Mouse (Mus musculus) right cerebral cortex, postnatal 36 days (tissue): ENCODE results near the gene Ecel1.

Experiments
- DNase-seq, 2 experiments: peaks; one replicate each; pipeline ENCODE4 v3.0.0; 2022; ENCODE audit warnings: low spot score in 2 of 2, mixed read lengths in 1 of 2

The Ecel1 gene

DNA sequence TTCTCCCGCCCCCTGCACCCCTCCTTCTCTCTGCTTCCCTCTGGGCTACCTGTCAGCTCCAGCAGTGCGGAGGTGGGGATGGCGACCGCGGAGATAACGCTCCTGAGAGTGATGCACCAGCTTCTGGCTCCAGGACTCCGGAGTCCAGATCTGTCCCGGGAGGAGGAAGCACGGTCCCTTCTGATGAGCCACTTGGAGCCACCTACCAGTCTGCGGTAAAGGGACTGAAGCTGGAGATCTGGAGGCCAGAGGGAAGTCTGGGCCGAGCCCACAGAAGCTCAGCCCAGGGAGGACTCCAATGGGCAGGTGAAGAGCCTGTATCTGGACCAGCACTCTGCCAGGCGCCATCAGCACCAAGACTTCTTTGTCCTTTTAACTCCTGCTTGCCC lies at the start of gene Ecel1:
Gene Ecel1 (minus strand): TSS at position 323 of the 389 bp plus-strand sequence.
- no peak for DNase-seq

DNA sequence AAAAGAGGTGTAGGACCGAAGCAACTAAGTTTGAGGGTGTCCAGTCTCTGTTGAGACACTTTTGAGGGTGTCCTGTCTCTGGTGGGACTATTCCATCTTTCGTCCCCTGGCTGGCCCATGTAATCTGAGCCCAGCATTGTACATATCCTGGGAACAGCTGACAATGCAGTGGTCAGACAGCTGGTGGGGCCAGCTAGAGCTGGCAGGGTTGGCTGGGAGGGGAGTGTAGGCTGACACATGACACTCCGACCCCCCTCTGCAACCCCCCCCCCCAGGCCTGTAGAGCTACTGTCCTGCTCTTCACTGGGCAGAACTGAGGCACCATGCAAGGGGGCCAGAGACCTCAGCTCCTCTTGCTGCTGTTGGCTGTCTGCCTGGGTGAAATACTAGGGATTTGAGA lies 49.2 kb upstream of the Ecel1 start:
- DNase-seq = no peak

DNA sequence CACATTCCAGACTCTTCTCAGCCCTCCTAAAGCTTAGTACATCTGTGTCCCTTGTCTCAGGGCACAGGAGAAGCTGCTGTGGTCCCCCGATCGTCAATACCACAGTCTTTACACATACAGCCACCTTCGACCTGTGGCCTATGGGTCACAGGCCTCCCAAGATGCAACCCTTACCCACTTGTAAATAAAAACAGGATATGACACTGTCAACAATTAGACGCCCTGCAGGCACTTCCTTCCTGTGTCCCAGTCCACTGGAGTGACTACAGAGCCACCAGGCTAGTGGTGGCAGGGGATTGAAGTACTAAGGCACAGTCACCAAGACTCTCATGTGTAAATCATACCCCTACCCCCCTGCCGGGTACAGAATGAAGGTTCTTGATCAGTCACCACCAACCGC lies 48.7 kb upstream of the Ecel1 start:
- DNase-seq = no peak

DNA sequence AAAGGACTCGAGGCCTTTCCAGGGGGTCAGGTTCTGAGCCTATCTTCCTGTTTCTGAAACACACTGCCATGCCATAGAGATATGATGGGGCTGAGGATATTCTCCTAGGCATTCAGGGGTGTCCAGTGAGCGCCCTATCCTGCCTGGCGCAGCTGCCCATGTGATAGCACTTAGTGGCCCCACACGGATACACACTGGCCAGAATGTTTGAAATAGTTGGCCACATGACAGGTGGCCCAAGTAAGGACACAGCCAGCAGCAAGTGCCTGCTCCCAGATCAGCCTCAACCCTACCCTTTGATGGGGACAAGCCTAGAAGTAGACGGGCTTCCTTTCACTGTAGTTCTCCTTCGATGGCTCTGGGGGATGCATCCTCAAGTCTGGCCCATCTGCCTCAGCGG lies 48.1 kb upstream of the Ecel1 start, which contains the start of gene Chrng:
Gene Chrng (plus strand): TSS at position 193 of the 400 bp plus-strand sequence.
- DNase-seq = no peak

DNA sequence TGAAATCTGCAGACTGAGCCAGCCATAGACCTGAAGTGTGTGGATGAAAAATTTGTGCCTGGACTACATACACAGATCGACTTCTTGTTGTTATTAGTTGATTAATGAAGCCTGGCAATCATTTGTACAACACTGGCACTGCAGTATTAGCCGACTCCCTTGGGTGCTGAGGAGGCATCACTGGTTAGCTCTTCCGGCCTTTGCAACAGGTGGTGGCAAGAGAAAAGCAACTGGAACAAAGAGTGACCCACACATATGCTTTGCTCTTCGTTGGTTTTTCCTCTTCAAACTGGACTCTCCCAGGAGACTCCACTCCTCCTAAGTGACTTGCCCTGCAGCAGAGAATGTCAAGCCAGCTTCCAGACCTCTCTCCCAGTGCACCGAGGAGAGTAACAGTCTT lies 47.5 kb upstream of the Ecel1 start:
- DNase-seq = no peak

DNA sequence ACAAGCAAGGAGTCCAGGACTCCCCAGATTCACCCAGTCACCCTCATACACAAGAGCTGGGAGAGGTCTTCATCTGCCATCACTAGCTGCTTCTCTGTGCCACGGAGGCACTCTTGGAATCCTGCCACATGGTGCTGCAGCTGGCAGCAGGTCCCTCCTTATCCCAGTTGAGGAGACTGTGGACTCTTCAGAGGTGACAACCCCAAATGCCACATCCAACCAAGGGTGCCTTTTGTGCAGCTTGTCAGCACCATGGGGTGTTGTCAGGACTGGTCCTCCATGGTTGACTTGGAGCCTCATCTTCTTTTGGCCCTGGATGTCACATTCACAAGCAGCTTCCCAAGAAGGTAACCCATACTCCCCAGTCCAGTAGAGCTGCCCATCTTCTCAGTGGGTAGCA lies 45.5 kb upstream of the Ecel1 start:
- no peak for DNase-seq

DNA sequence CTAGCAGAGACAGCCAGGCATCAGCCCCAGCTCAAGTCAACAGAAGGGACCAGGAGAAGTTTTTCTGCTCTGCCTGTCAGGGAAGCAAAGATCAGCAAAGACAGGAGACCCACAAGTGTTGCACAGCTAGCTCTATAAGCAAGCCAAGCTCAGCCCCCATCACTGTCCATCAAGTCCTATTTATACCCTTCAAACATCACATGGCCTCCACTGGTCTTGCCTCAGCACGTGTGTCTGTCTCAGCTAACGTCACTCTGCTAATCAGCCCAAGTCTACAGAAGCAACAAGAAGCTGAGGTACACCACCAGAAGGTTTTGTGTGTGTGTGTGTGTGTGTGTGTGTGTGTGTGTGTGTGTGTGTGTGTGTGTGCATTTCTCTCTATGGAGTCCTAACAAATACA lies 44.5 kb upstream of the Ecel1 start:
- DNase-seq = no peak

DNA sequence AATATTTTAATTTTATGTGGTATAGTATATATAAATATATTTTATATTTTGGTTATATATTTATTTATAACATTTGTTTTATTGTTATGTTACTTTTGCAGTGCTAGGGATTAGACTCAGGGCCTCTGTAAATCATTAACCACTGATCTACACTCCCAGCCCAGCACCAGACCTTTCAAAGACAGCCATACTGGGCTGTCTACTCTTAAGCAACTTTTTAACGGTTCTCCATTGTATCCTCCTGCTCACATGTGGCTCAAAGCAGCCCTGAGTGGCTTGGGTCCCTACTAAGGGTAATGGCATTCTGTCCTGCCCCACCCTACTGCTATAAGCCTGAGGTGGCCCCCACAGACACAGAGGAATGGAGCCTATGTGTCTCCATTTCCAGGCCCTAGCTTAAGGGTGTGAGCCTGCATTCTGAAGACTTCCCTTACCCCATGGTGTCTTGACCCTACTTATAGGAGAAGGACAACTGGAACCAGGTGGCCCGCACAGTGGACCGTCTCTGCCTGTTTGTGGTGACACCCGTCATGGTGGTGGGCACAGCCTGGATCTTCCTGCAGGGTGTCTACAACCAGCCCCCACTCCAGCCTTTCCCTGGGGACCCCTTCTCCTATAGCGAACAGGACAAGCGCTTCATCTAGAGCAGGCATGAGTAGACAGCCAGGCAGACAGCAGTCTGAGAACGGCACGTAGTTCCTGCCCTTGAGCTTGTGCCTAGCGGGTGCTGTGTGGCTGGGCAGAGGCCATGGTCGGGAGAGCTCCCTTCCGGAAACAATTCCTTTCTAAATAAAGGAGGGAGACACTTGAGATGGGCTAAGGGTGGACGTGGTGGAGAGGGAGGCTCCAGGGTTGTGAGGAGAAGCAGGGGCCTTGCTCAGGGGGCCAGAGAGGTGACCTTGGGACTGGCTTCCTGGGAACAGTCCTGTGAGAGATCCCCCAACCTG lies 42.1 kb upstream of the Ecel1 start:
- DNase-seq = no peak

DNA sequence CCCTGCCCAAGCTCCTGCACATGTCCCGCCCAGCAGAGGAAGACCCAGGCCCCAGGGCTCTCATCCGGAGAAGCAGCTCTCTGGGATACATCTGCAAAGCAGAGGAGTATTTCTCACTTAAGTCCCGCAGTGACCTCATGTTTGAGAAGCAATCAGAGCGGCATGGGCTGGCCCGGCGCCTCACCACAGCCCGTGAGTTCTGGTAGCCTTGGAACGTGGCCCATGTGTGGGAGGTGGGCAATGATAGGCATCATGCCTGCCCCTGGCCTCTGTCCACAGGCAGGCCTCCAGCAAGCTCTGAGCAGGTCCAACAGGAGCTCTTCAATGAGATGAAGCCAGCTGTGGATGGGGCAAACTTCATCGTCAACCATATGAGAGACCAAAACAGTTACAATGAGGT lies 41.0 kb upstream of the Ecel1 start:
- no peak for DNase-seq

DNA sequence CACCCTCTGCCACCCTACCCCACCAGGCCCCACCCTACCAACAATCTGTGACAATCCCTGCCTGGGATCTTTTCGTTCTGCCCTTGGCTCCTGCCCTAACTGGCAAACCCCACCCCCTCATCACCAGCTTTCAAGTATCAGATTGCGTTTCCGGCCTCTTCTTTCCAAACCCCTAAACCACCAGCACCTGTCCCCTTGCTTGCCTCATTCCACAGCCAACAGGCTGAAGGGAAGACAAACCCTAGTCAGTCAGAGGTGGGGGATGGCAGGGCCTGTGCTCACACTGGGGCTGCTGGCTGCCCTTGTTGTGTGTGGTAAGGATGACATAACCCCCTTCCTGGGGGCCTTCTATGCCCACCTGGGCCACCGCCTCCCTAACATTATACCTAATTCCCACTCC lies 34.1 kb upstream of the Ecel1 start, which contains the start of gene Chrnd:
Gene Chrnd (plus strand): TSS at position 179 of the 400 bp plus-strand sequence.
- DNase-seq = no peak

DNA sequence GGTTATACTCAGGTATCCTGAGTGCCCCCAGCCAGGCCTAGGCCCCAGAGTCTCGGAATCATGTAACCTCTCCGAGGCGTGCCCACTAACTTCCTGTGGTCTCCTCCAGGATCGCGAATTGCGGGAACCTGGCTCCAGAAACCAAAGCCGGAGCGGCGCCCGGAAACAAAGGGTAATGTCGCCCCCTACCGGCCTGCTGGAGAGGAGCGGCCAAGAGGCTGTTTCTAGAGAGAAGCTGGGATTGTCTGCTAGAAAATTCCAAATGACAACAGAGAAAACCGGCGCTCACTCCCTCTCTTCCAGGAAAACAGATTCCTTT lies 30.7 kb upstream of the Ecel1 start:
- peak; percentile 23 to 50 for DNase-seq

DNA sequence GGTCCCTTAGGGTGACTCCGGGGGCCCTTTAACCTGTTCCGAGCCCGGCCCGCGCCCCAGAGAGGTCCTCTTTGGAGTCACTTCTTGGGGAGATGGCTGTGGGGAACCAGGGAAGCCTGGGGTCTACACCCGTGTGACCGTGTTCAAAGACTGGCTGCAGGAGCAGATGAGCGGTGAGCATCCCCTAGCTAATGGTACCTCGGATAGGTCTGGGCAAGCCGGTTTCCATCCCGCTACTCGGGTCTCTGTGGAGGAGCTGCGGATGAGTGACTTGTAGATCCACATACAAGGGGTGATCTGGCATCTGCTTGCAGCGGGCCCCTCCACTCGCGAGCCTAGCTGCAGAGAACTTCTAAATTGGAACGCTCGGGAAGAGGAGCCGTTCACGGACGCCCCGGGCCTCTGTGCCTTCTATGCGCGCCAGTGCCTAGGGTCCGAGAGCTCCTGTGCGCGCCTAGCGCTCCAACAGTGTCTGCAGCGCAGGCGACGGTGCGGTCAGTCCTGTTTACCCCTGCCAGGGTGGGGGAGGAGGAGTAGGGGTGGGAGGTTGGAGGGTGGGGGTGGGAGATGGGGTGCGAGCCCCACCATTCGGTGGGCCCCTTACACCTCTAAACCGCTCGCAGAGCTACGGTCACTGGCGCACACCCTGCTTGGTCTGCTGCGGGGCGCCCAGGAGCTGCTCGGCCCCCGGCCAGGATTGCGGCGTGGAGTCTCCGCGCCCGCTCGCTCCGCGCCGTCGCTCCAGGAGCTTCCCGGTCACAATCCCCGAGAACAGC lies 30.1 kb upstream of the Ecel1 start:
- DNase-seq = no peak

DNA sequence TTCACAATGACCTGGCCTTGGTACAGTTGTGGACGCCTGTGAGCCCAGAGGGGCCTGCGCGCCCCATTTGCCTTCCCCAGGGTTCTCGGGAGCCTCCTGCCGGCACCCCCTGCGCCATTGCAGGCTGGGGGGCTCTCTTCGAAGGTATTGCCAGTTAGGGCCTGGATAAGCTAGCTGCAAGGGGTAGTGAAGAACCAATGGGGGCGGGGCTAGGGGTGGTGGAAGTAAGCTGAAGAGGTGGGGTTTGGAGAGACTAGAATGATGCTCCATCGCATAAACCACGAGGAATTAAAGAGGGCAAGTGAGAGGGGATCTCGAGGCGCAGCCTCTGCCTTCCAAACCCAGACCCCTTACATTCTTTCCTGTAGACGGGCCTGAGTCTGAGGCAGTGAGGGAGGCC lies 29.2 kb upstream of the Ecel1 start:
- DNase-seq = no peak

DNA sequence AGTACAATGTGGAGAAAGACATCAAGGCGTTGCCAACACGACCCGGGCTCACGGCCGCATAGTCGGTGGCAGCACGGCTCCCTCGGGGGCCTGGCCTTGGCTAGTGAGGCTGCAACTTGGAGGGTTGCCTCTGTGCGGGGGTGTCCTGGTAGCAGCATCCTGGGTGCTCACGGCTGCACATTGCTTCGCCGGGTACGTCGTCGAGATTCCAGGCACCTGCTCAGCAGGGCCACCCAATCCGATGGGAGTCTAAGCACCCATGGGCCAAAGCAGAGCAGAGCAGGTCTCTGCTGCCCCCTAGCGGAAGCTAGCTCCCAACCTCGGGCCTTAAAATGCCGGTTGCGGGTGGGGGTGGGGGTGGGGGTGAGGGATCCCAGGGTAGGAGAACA lies 28.4 kb upstream of the Ecel1 start:
- DNase-seq = peak; percentile 44 to 53

DNA sequence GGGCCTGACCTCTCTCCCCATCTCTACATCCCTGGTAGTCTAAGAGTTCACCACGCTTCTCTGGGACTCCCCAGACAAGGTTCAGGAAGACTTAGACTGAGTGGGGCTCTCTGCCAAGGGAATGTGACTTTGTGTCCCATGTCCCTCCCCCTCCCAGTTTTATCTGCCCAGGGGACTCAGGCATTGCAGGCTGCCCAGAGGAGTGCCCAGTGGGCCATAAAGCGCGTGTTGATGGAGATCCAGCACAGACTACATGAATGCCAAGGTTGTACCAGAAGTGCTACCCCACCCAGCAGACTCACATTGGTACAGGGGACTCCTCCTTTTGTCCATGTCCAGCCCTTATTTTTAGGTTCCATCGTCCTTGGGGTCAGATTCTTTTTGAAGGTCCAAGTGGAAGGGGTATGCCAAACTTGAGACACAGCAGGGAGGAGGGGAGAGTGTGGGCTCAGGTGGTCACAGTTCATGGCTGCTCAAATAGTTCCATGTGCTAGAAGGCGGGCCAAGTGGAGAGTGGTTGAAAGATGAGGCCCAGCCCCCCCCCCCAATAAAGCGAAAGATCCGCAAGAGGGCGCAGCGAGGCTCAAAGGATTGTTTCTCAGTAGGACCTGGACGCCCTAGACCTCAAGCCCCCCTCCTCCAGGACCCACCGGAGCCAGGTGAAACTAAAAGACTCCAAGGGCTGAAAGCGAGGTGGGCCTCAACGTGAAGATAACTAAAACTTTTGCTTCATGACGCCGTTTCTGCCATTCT lies 27.9 kb upstream of the Ecel1 start:
- DNase-seq = no peak

DNA sequence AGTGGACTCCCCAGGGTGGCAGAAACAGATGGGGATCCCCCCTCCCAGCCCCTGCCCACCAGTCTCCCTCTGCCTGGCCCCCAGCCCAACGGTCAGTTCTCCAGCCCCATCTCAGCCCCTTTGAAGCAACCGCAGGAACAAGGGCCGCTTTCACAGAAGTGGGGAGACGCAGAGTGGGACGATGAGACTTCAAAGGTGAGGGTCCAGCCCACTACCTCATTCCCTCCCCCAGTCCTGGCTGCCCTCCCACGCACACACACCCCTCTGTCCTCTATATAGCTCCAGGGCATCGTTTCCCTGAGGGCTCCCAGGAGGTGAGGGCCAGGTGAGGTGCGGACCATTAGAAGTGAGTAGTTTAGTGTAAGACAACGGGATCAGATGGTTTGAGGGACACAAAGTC lies 26.7 kb upstream of the Ecel1 start, which contains the start of gene Prss56:
Gene Prss56 (plus strand): TSS at position 301 of the 400 bp plus-strand sequence.
- no peak for DNase-seq

DNA sequence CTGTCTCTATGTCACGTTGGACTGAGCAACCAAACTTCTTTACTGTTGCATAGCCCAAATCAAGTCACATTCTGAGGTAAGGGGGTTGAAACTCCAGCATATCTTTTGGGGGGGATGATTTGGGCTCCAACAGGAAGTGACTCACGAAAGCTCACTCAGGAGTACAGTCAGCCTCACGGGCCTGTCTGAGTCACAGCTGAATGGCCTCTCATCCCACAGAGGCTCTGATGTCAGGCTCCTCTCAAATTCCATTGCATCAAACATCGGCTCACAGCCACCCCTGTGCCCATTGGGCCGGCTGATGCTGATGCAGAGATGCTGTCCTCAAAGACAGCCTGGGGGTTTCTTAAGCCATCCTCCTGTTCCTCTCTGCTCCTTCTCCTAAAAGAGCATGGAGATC lies 24.6 kb upstream of the Ecel1 start:
- no peak for DNase-seq

DNA sequence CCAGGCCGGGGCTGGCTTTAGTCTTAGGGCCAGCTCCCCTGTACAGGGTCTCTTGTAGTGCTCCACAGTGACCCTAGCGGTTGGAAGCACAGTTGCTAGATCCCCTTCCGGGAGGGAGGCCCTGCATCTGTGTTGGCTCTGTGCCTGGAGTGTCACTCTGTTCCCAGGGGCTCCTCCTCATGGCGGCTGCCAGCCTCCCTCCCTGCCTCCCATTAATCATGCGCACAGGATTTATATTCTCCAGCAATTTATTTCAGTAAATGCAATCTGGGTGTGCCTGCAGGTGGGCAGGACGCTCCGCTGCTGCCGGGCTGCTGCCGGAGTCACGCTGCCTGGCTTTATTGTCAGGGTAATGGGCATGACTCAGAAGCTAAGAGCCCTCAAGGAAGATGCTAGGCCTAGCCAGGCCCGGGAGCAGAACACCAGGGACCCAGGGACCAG lies 19.6 kb upstream of the Ecel1 start:
- peak in 1 of 2 experiments; percentile 28 for DNase-seq

DNA sequence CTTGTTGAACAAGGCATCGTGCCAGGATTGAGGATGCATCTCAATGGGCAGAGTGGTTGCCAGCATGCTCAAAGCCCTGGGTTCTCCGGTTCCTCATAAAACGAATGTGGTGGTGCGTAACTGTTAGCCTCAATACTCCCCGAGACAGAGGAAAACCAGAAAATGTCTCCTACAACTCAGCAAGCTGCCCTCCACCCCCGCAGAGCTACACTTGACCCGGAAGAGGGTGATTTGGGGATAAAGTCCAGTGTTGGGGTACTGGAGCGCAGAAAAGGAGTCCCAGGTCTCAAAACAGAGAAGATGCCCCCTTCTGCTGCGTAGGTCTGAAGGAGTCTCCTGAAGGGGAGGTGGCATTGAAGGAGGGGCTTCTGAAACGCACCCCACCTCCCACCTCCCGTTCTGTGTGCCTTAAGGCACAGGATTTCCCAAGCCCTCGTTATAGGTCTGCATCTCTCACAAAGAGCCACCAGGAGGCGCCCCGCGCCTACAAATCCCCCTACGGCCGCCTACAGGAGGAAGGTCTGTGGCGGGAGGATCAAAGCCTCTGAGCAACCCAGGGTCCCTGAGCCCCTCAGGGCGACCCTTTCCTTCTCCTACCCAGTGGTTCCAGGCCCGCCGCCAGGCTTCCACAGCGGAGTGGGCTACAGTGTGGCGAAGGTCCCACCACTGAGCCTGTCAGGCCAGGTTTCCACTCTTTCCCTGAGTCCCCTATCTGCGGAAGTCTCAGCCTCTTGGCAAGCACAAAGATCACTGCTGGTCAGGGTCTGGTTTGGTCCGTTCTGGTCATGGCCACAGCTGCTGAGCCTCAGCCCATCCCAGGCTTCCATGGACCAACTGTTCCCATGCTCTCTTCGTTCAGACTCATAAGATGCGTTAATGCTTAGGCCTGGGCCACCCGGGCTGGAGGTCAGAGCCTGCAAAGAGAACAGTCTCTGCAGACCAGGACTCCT lies 18.0 kb upstream of the Ecel1 start:
- DNase-seq = no peak

DNA sequence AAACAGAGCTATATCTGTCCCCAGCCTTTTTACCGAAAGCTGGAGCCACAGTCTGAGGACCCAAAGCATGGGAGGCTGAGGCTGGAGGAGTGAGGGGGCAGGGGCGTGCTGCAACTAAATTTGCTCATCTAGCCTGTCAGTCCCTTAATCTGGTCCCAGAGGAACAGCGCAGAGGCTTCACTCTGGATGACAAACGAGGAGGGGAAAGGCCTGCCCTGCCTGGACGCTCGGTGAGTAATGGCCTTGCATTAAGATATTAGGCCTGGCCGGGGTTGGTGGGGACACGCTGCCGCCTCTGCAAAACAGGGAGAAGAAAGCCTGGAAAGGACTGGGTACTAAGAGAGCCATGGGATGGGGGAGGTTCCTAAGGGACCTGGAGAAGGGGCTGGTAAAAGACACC lies 16.0 kb upstream of the Ecel1 start:
- DNase-seq = no peak

DNA sequence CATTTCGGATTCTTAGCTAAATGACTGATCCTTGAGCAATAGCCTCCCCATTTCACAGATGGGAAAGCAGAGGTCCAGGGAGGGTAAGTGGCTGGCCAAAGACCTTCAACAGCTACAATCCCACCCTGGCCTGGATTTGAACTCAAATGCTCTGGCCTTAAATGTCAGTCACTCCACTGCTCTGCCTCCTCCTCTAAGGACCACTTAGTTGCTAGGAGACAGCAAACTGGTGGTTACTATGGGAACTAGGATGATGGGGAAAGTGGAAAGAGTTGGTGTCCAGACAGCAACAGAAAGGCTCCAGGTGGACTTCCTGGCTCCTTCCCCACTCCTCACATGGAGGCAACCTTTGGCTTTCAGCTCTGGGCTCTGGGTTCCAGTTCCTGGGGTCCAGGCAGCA lies 15.0 kb upstream of the Ecel1 start:
- DNase-seq = no peak
